7 mouse cellular contexts compared by ENCODE assay signal in the genomic region with DNA sequence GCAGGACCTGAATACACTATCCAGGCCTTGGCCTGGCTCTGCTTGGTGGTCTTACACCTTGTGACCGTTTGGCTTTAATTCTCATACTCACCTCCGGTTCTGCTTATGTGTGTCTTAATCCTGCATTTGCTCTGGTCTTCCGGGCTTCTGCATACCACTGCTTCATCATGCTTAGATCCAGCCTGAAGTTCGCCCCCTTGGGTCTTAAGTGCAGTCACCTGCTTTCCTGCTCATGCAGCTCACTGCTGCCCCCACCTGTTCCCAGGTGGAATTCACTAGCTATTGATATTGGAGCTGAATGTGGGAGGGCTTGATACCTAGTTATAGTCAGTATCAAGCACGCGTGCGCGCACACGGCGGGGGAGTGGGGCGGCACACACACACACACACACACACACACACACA. TPM values are rescaled to one million over a fixed set of nuclear protein-coding genes. Genes with fewer than 3 reads are reported as not detected.
DNase-seq lines count a peak whose midpoint lies in the region; ATAC-seq lines count a peak whose summit lies in the region.

No protein-coding gene starts in this region.

- H3K36me3 ChIP-seq in midbrain, embryonic 11.5 days (ENCODE audit: control insufficient read depth, insufficient read depth, low read length) = no peaks in the 10 kb centered on the region

- DNase-seq in adrenal gland, adult 2 months = peak; percentile 38
- peak; percentile 55 to 85 for DNase-seq in cerebellum, postnatal 4 days (ENCODE audit: low spot score in 2 of 2)
- DNase-seq in gastrocnemius, adult 8-10 months (ENCODE audit: low spot score in 2 of 2) = peak; percentile 30 to 42
- peak; percentile 40 for DNase-seq in kidney, adult 11 months
- peak; percentile 88 to 92 for DNase-seq in left cerebral cortex, postnatal 14 days (ENCODE audit: low spot score in 2 of 2)
- DNase-seq in midbrain, embryonic 11.5 days (ENCODE audit: low spot score, missing footprints) = peak; percentile 94
- DNase-seq in right cerebral cortex, postnatal 4 days = peak; percentile 76

- no peaks in the 10 kb centered on the region for H3K9me3 ChIP-seq in midbrain, embryonic 11.5 days (ENCODE audit: control insufficient read depth, low read length)

- peak; percentile 74; the same call in 1 of the 2 replicates for ATAC-seq in midbrain, embryonic 11.5 days (ENCODE audit: low FRiP score)

- H3K9ac ChIP-seq in midbrain, embryonic 11.5 days (ENCODE audit: low read length) = no peak overlapping the region

- H3K27ac ChIP-seq in midbrain, embryonic 11.5 days (ENCODE audit: low read depth, low read length) = no peak overlapping the region

- no peaks in the 10 kb centered on the region for H3K4me1 ChIP-seq in midbrain, embryonic 11.5 days (ENCODE audit: control insufficient read depth, insufficient read depth, low read length)

- no peak overlapping the region; the same call in 1 of the 2 replicates for H3K4me2 ChIP-seq in midbrain, embryonic 11.5 days

- 33% methylated on average over 11 of the region's 11 CpGs for WGBS in midbrain, embryonic 11.5 days

- H3K27me3 ChIP-seq in midbrain, embryonic 11.5 days (ENCODE audit: control insufficient read depth, insufficient read depth, low read length) = no peaks in the 10 kb centered on the region

- H3K4me3 ChIP-seq in midbrain, embryonic 11.5 days (ENCODE audit: low read depth, low read length) = no peak overlapping the region

- intact Hi-C loops in left cerebral cortex, postnatal 14 days (cut with DNase I) = loop anchor here (5.0 kb wide), 1 partner anchor 140 kb away; no protein-coding TSS in a partner anchor

RNA-seq across cellular contexts. Expression of gene Lrrc9, which starts 13.9 kb away (rescaled TPM):
- 1 to 10 TPM; 1.5 to 5.8 TPM for total RNA-seq in adrenal gland, adult 2 months (2021)
- polyA plus RNA-seq in adrenal gland, adult 2 months (2012; rRNA removed) = 0.12 and 0.57 TPM in 2 replicates
- under 1 TPM in 1 of 4 experiments, not detected in 3; 0.13 TPM for total RNA-seq in gastrocnemius, adult 8-10 months (2022)
- 1 to 10 TPM; 1.0 to 1.4 TPM for total RNA-seq in left cerebral cortex, postnatal 14 days (2021)
- polyA plus RNA-seq in midbrain, embryonic 11.5 days (2014; fragmentation: Nextera tagmentation; extraction: Ambion mirVana) = 1.5 and 1.9 TPM in 2 replicates

RNA-seq across cellular contexts. Expression of gene Rtn1, which starts 18.9 kb away (rescaled TPM):
- 10 to 100 TPM; 15.0 to 27.1 TPM for total RNA-seq in adrenal gland, adult 2 months (2021)
- 12.0 and 18.3 TPM in 2 replicates for polyA plus RNA-seq in adrenal gland, adult 2 months (2012; rRNA removed)
- 1 to 10 TPM; 1.1 to 3.2 (median 2.2) TPM for total RNA-seq in gastrocnemius, adult 8-10 months (2022)
- 1,000 to 10,000 TPM; 1,580 to 1,638 TPM for total RNA-seq in left cerebral cortex, postnatal 14 days (2021)
- polyA plus RNA-seq in midbrain, embryonic 11.5 days (2014; fragmentation: Nextera tagmentation; extraction: Ambion mirVana) = 332 and 335 TPM in 2 replicates

Comparison
In these comparisons a context has a peak if more than half of its experiments do, and no peak if none do; other contexts are left out.
1. DNase-seq: peak in every context shown above with its lines; median percentile 94 in midbrain, embryonic 11.5 days; 90 in left cerebral cortex, postnatal 14 days; 76 in right cerebral cortex, postnatal 4 days; 70 in cerebellum, postnatal 4 days; 40 in kidney, adult 11 months; 38 in adrenal gland, adult 2 months; 36 in gastrocnemius, adult 8-10 months.
2. RNA of gene Rtn1, which starts 18.9 kb away (total RNA-seq): 1,580 to 1,638 TPM in left cerebral cortex, postnatal 14 days; 15.0 to 27.1 TPM in adrenal gland, adult 2 months and 1.1 to 3.2 TPM in gastrocnemius, adult 8-10 months; every median in the first group is over 10 times any median in the second.